Mouse (Mus musculus): Measurements from ENCODE around the gene Reep1. TPM values are rescaled to one million over a fixed set of nuclear protein-coding genes. Genes with fewer than 3 reads are reported as not detected.

Gene Reep1
- polyA plus RNA-seq, 1 experiment from 2014 or later: 19.0 TPM

DNA sequence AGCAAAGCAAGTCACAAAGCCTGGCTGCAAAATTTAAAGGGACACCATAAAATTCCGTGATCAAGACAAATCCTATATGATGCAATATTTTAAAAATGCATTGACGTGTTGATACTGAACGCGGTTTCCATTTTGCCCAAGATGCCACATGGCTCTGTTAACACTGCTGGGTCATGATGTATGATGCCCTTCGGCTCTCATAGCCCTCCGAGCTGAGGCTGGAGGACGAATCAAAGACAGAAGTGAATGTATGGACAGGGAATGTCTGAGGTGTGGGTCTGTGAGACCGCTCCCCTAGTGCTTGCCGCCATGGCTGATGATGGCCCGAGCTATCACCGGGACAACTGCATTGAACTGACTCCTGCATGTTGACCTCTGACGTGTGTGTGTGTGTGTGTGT lies 490 bp upstream of the Reep1 start:
- Histone ChIP-seq H3K27me3 (ENCODE audit: control insufficient read depth, insufficient read depth, low read length) (no peaks in the 10 kb centered on the region), H3K27ac (replicated peaks in 1 of 2; ENCODE audit: control insufficient read depth in 1 of 2, insufficient read depth in 1 of 2, low read depth in 2 of 2, low read length in 2 of 2) (no peak overlapping the region), H3K4me1 (ENCODE audit: control insufficient read depth in 2 of 2, insufficient read depth in 2 of 2, low read length in 2 of 2) (peaks cover 8% of the 10 kb centered on the region in 2 experiments; a peak in 3 of 4 replicates), H3K9me3 (ENCODE audit: control insufficient read depth, low read length) (no peaks in the 10 kb centered on the region), H3K4me2 (ENCODE audit: low read length) (peak overlapping the region; percentile 76; the same call in 1 of the 2 replicates), H3K4me3 (ENCODE audit: control insufficient read depth in 1 of 2, insufficient read depth in 1 of 2, low read depth in 1 of 2, low read length in 2 of 2) (0 out of 4 replicates have a peak overlapping the region, but pooled peaks of 1 of the 2 experiments have one; percentile 57), H3K9ac (ENCODE audit: low read length) (no peak overlapping the region), H3K36me3 (ENCODE audit: control insufficient read depth, insufficient read depth, low read length) (no peaks in the 10 kb centered on the region)
- 80% methylated on average over 12 of the region's 12 CpGs for WGBS
- ATAC-seq (ENCODE audit: insufficient number of reproducible peaks, insufficient read depth, low FRiP score, low read depth): no peak

DNA sequence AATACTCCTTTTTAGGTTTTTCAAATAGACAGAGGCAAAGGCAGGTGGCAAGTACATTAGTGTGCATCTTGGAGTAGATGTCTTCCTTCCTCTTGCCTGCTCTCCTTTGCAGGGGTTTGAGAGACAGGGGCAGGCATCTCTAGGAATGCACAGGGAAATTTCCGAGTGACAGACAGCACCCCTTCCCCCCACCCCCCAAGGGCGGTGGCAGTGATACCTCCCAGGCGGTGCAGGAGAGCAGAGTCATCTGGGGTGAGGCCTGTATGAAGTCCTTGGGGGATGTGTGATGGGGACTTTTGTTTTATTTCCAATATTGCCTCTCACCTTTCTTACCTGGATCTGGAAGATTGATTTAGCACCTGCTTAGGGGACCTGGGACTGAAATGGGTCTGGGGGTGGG lies 1.2 kb downstream of the Reep1 start:
- no peak for ATAC-seq (ENCODE audit: insufficient number of reproducible peaks, insufficient read depth, low FRiP score, low read depth)
- Histone ChIP-seq H3K4me2 (ENCODE audit: low read length) (peak overlapping the region; percentile 76), H3K27me3 (ENCODE audit: control insufficient read depth, insufficient read depth, low read length) (no peaks in the 10 kb centered on the region), H3K27ac (replicated peaks in 1 of 2; ENCODE audit: control insufficient read depth in 1 of 2, insufficient read depth in 1 of 2, low read depth in 2 of 2, low read length in 2 of 2) (peak overlapping the region; percentile 4 to 88; a peak in 3 of 4 replicates), H3K36me3 (ENCODE audit: control insufficient read depth, insufficient read depth, low read length) (no peaks in the 10 kb centered on the region), H3K4me1 (ENCODE audit: control insufficient read depth in 2 of 2, insufficient read depth in 2 of 2, low read length in 2 of 2) (peaks cover 8% of the 10 kb centered on the region in 2 experiments; a peak in 3 of 4 replicates), H3K9me3 (ENCODE audit: control insufficient read depth, low read length) (no peaks in the 10 kb centered on the region), H3K9ac (ENCODE audit: low read length) (peak overlapping the region; percentile 83), H3K4me3 (ENCODE audit: control insufficient read depth in 1 of 2, insufficient read depth in 1 of 2, low read depth in 1 of 2, low read length in 2 of 2) (peak overlapping the region; percentile 57)
- 5% methylated on average over 3 of the region's 3 CpGs for WGBS

DNA sequence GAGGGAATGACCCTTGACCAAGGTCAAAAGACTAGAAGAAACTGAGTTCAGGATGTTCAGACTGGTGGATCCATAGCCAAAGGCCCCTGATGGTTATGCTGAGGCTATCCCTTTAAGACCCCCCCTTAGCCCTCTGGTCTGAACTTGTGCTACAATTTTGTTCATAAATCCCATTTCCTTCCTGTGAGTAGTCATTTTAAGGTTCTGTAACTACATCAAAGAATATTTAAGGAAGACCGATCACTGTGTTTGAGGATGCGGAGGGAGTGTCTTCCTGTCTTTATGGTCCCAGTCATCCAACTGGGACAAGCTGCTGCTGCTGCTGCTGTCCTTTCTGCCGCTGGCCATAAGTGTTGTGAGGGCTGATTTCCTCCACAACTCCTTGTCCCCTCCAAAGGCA lies 3.0 kb downstream of the Reep1 start:
- no peak for ATAC-seq (ENCODE audit: insufficient number of reproducible peaks, insufficient read depth, low FRiP score, low read depth)
- no peaks in the 10 kb centered on the region for H3K36me3 ChIP-seq (ENCODE audit: control insufficient read depth, insufficient read depth, low read length)
- H3K4me3 ChIP-seq (ENCODE audit: control insufficient read depth in 1 of 2, insufficient read depth in 1 of 2, low read depth in 1 of 2, low read length in 2 of 2): no peak overlapping the region
- peaks cover 8 to 17% of the 10 kb centered on the region in 2 experiments for H3K4me1 ChIP-seq (ENCODE audit: control insufficient read depth in 2 of 2, insufficient read depth in 2 of 2, low read length in 2 of 2)
- no peaks in the 10 kb centered on the region for H3K27me3 ChIP-seq (ENCODE audit: control insufficient read depth, insufficient read depth, low read length)
- H3K9ac ChIP-seq (ENCODE audit: low read length): no peak overlapping the region
- 81% methylated on average over 3 of the region's 3 CpGs for WGBS
- no peak overlapping the region for H3K27ac ChIP-seq (replicated peaks in 1 of 2; ENCODE audit: control insufficient read depth in 1 of 2, insufficient read depth in 1 of 2, low read depth in 2 of 2, low read length in 2 of 2)
- no peaks in the 10 kb centered on the region for H3K9me3 ChIP-seq (ENCODE audit: control insufficient read depth, low read length)
- no peak overlapping the region for H3K4me2 ChIP-seq (ENCODE audit: low read length)

DNA sequence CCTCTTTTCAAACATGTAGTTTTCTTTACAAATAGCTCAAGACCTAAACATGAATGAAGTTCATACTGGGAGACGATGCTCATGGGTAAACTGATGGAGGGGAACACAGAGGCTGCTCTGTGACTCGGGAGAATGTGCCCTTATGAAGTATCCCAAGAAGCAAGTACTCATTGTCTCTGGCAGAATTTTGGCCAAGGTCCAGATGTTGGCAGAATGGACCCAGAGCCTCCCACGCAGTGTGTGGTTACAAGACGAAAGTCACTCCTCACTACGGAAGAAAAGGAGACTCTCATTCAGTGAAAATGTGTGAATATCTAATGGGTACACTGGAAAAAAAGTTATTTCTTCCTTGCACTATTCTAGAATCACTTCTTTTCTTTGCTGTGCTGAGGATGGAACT lies 3.8 kb downstream of the Reep1 start:
- H3K27me3 ChIP-seq (ENCODE audit: control insufficient read depth, insufficient read depth, low read length): no peaks in the 10 kb centered on the region
- no peak overlapping the region for H3K4me3 ChIP-seq (ENCODE audit: control insufficient read depth in 1 of 2, insufficient read depth in 1 of 2, low read depth in 1 of 2, low read length in 2 of 2)
- no peaks in the 10 kb centered on the region for H3K36me3 ChIP-seq (ENCODE audit: control insufficient read depth, insufficient read depth, low read length)
- 84% methylated on average over 5 of the region's 5 CpGs for WGBS
- no peak overlapping the region for H3K4me2 ChIP-seq (ENCODE audit: low read length)
- H3K9ac ChIP-seq (ENCODE audit: low read length): no peak overlapping the region
- no peaks in the 10 kb centered on the region for H3K9me3 ChIP-seq (ENCODE audit: control insufficient read depth, low read length)
- peaks cover 10 to 17% of the 10 kb centered on the region in 2 experiments for H3K4me1 ChIP-seq (ENCODE audit: control insufficient read depth in 2 of 2, insufficient read depth in 2 of 2, low read length in 2 of 2)
- ATAC-seq (ENCODE audit: insufficient number of reproducible peaks, insufficient read depth, low FRiP score, low read depth): no peak
- H3K27ac ChIP-seq (replicated peaks in 1 of 2; ENCODE audit: control insufficient read depth in 1 of 2, insufficient read depth in 1 of 2, low read depth in 2 of 2, low read length in 2 of 2): no peak overlapping the region

DNA sequence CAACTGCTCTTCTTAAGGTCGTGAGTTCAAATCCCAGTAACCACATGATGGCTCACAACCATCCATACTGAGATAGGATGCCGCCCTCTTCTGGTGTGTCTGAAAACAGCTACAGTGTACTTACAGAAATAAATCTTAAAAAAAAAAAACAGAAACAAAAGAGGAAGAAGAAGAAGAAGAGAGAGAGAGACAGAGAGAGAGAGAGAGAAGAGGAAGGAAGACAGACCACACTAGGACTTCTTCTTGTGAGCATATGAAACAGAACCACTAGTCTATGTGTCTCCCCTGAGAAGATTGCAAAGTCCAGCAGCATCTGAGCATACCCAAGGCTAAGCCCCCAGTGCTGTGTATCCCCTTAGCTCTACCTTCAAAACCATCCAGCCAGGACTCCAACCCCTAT lies 6.2 kb downstream of the Reep1 start:
- WGBS: 82% methylated on average over 2 of the region's 2 CpGs
- ATAC-seq (ENCODE audit: insufficient number of reproducible peaks, insufficient read depth, low FRiP score, low read depth): no peak
- Histone ChIP-seq H3K27me3 (ENCODE audit: control insufficient read depth, insufficient read depth, low read length) (no peaks in the 10 kb centered on the region), H3K4me2 (ENCODE audit: low read length) (no peak overlapping the region), H3K27ac (replicated peaks in 1 of 2; ENCODE audit: control insufficient read depth in 1 of 2, insufficient read depth in 1 of 2, low read depth in 2 of 2, low read length in 2 of 2) (no peak overlapping the region), H3K9ac (ENCODE audit: low read length) (no peak overlapping the region), H3K4me3 (ENCODE audit: control insufficient read depth in 1 of 2, insufficient read depth in 1 of 2, low read depth in 1 of 2, low read length in 2 of 2) (no peak overlapping the region), H3K4me1 (ENCODE audit: control insufficient read depth in 2 of 2, insufficient read depth in 2 of 2, low read length in 2 of 2) (peaks cover 8 to 17% of the 10 kb centered on the region in 2 experiments), H3K9me3 (ENCODE audit: control insufficient read depth, low read length) (no peaks in the 10 kb centered on the region), H3K36me3 (ENCODE audit: control insufficient read depth, insufficient read depth, low read length) (no peaks in the 10 kb centered on the region)

DNA sequence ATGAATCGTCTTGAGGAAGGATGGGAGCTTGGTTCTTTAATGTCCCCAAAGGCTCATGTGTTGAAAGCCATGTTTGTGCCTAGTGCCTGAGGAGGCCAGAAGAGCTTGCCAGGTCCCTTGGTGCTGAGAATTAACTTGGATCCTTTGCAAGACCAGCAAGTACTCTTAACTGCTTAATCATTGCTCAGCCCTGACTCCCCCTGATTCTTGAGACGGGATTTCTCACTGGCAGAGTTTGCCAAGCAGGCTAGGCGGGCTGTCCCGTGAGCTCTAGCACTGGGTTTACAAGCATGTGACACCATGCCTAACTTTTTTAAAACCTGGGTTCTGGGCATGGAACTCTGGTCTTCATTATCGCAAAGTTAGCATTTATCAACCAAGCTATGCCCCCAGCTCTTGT lies 7.6 kb downstream of the Reep1 start:
- no peak overlapping the region for H3K9ac ChIP-seq (ENCODE audit: low read length)
- H3K4me1 ChIP-seq (ENCODE audit: control insufficient read depth in 2 of 2, insufficient read depth in 2 of 2, low read length in 2 of 2): peaks cover 2 to 9% of the 10 kb centered on the region in 2 experiments; a peak in 1 of 4 replicates
- no peaks in the 10 kb centered on the region for H3K27me3 ChIP-seq (ENCODE audit: control insufficient read depth, insufficient read depth, low read length)
- 77% methylated on average over 5 of the region's 5 CpGs for WGBS
- no peak overlapping the region for H3K27ac ChIP-seq (replicated peaks in 1 of 2; ENCODE audit: control insufficient read depth in 1 of 2, insufficient read depth in 1 of 2, low read depth in 2 of 2, low read length in 2 of 2)
- no peak overlapping the region for H3K4me2 ChIP-seq (ENCODE audit: low read length)
- ATAC-seq (ENCODE audit: insufficient number of reproducible peaks, insufficient read depth, low FRiP score, low read depth): no peak
- no peaks in the 10 kb centered on the region for H3K9me3 ChIP-seq (ENCODE audit: control insufficient read depth, low read length)
- H3K4me3 ChIP-seq (ENCODE audit: control insufficient read depth in 1 of 2, insufficient read depth in 1 of 2, low read depth in 1 of 2, low read length in 2 of 2): no peak overlapping the region
- H3K36me3 ChIP-seq (ENCODE audit: control insufficient read depth, insufficient read depth, low read length): no peaks in the 10 kb centered on the region

DNA sequence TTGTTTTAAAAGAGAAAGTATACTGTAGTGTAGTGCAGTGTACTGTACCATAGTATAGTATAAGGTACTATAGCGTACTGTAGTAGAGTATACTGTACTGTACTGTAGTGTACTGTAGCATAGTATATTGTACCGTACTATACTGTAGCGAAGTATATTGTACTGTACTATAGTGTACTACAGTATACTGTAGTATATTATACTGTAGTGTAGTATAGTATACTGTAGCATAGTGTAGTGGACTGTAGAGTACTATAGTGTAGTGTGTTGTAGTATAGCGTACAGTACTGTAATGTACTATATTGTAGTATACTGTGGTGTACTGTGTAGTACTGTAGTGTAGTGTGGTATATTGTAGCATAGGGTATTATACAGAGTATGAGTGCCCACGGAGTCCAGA lies 9.1 kb downstream of the Reep1 start:
- ATAC-seq (ENCODE audit: insufficient number of reproducible peaks, insufficient read depth, low FRiP score, low read depth): no peak
- no peak overlapping the region for H3K27ac ChIP-seq (replicated peaks in 1 of 2; ENCODE audit: control insufficient read depth in 1 of 2, insufficient read depth in 1 of 2, low read depth in 2 of 2, low read length in 2 of 2)
- no peaks in the 10 kb centered on the region for H3K36me3 ChIP-seq (ENCODE audit: control insufficient read depth, insufficient read depth, low read length)
- H3K9ac ChIP-seq (ENCODE audit: low read length): no peak overlapping the region
- no peaks in the 10 kb centered on the region for H3K27me3 ChIP-seq (ENCODE audit: control insufficient read depth, insufficient read depth, low read length)
- WGBS: 95% methylated on average over 5 of the region's 5 CpGs
- peaks cover 2 to 9% of the 10 kb centered on the region in 2 experiments; a peak in 1 of 4 replicates for H3K4me1 ChIP-seq (ENCODE audit: control insufficient read depth in 2 of 2, insufficient read depth in 2 of 2, low read length in 2 of 2)
- H3K4me2 ChIP-seq (ENCODE audit: low read length): no peak overlapping the region
- H3K9me3 ChIP-seq (ENCODE audit: control insufficient read depth, low read length): no peaks in the 10 kb centered on the region
- no peak overlapping the region for H3K4me3 ChIP-seq (ENCODE audit: control insufficient read depth in 1 of 2, insufficient read depth in 1 of 2, low read depth in 1 of 2, low read length in 2 of 2)

DNA sequence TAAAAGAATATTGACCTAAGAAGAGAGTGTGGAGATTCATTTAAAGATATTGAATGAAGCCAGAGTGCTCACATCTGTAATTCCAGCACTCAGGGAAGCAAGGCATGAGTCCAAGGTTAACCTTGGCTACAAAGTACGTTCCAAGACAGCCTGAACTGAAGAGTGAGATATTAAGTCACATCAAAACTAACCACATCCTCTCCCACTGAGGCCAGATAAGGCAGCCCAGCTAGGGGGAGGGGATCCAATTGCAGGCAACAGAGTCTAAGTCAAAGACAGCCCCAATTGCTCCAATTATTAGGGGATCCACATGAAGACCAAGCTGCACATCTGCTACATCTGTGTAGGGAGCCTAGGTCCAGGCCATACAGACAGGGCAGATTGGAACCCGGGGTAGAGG lies 11.0 kb downstream of the Reep1 start:
- Histone ChIP-seq H3K27me3 (ENCODE audit: control insufficient read depth, insufficient read depth, low read length) (no peaks in the 10 kb centered on the region), H3K4me2 (ENCODE audit: low read length) (no peak overlapping the region), H3K4me3 (ENCODE audit: control insufficient read depth in 1 of 2, insufficient read depth in 1 of 2, low read depth in 1 of 2, low read length in 2 of 2) (no peak overlapping the region), H3K4me1 (ENCODE audit: control insufficient read depth in 2 of 2, insufficient read depth in 2 of 2, low read length in 2 of 2) (peaks cover 2 to 16% of the 10 kb centered on the region in 2 experiments; a peak in 1 of 4 replicates), H3K27ac (replicated peaks in 1 of 2; ENCODE audit: control insufficient read depth in 1 of 2, insufficient read depth in 1 of 2, low read depth in 2 of 2, low read length in 2 of 2) (no peak overlapping the region), H3K9ac (ENCODE audit: low read length) (no peak overlapping the region), H3K9me3 (ENCODE audit: control insufficient read depth, low read length) (no peaks in the 10 kb centered on the region), H3K36me3 (ENCODE audit: control insufficient read depth, insufficient read depth, low read length) (no peaks in the 10 kb centered on the region)
- ATAC-seq (ENCODE audit: insufficient number of reproducible peaks, insufficient read depth, low FRiP score, low read depth): no peak
- WGBS: 73% methylated on average over 2 of the region's 2 CpGs

Measured in heart, embryonic 14.5 days (tissue).